Mouse (Mus musculus): ENCODE data around the gene Chrnb1. TPM values are rescaled to one million over a fixed set of nuclear protein-coding genes. Genes with fewer than 3 reads are reported as not detected.

The Chrnb1 gene
- polyA plus RNA-seq (2016; fragmentation: Nextera tagmentation; extraction: Ambion mirVana): 1.0 and 1.5 TPM in 2 replicates

- WGBS: 2% methylated on average over 52 of the region's 52 CpGs
- peak; percentile 91 for DNase-seq (ENCODE audit: extremely low spot score, low spot score)
- peak within 1 kb of the TSS; percentile 76 for H3K27ac ChIP-seq
- peak within 1 kb of the TSS; percentile 62 for H3K4me3 ChIP-seq
- H3K36me3 ChIP-seq (replicated peaks): no peaks in the 10 kb centered on the region
- H3K27me3 ChIP-seq (ENCODE audit: poor library complexity, severe bottlenecking): peaks cover 78% of the 10 kb centered on the region
- H3K4me1 ChIP-seq: peaks cover 34% of the 10 kb centered on the region
- H3K9me3 ChIP-seq: no peaks in the 10 kb centered on the region
These were observed at the start of gene Chrnb1 for GRCm38 (mm10) chr11:69795168-69795982. Gene Chrnb1, minus strand, starts transcription at chr11:69795943.

- peaks cover 33% of the 10 kb centered on the region for H3K27me3 ChIP-seq (ENCODE audit: poor library complexity, severe bottlenecking)
- WGBS: 4% methylated on average over 7 of the region's 7 CpGs
- peak overlapping the region; percentile 75 for H3K4me3 ChIP-seq
- peaks cover 4% of the 10 kb centered on the region for H3K36me3 ChIP-seq (replicated peaks)
- peak overlapping the region; percentile 87 for H3K27ac ChIP-seq
- H3K4me1 ChIP-seq: peaks cover 59% of the 10 kb centered on the region
- no peaks in the 10 kb centered on the region for H3K9me3 ChIP-seq
- DNase-seq (ENCODE audit: extremely low spot score, low spot score): no peak
These were observed 43.0 kb upstream of the Chrnb1 start for GRCm38 (mm10) chr11:69838714-69839104.

GRCm38 (mm10) chr11:69837952-69838713 lies 42.4 kb upstream of the Chrnb1 start, which contains the start of gene Tmem256:
Gene Tmem256, plus strand, starts transcription at chr11:69838514.
- peak; percentile 96 for DNase-seq (ENCODE audit: extremely low spot score, low spot score)
- peaks cover 62% of the 10 kb centered on the region for H3K4me1 ChIP-seq
- peak within 1 kb of the TSS; percentile 87 for H3K27ac ChIP-seq
- peak within 1 kb of the TSS; percentile 75 for H3K4me3 ChIP-seq
- no peaks in the 10 kb centered on the region for H3K9me3 ChIP-seq
- under 1% methylated on average over 34 of the region's 34 CpGs for WGBS
- peaks cover 39% of the 10 kb centered on the region for H3K27me3 ChIP-seq (ENCODE audit: poor library complexity, severe bottlenecking)
- peaks cover 10% of the 10 kb centered on the region for H3K36me3 ChIP-seq (replicated peaks)

GRCm38 (mm10) chr11:69837604-69837951 lies 41.8 kb upstream of the Chrnb1 start, which contains the start of gene Nlgn2:
Gene Nlgn2, minus strand, starts transcription at chr11:69837784.
- under 1% methylated on average over 32 of the region's 32 CpGs for WGBS

GRCm38 (mm10) chr11:69836703-69837576 lies 41.2 kb upstream of the Chrnb1 start:
- under 1% methylated on average over 52 of the region's 52 CpGs for WGBS
- Histone ChIP-seq H3K4me1 (peaks cover 62% of the 10 kb centered on the region), H3K9me3 (no peaks in the 10 kb centered on the region), H3K36me3 (replicated peaks) (peaks cover 22% of the 10 kb centered on the region), H3K4me3 (peak overlapping the region; percentile 75), H3K27me3 (ENCODE audit: poor library complexity, severe bottlenecking) (peaks cover 51% of the 10 kb centered on the region), H3K27ac (peak overlapping the region; percentile 87)
- peak; percentile 54 for DNase-seq (ENCODE audit: extremely low spot score, low spot score)

More at GRCm38 (mm10) chr11:69837604-69837951, 41.8 kb upstream of the Chrnb1 start, which contains the start of gene Nlgn2:
- Histone ChIP-seq H3K27me3 (ENCODE audit: poor library complexity, severe bottlenecking) (peaks cover 44% of the 10 kb centered on the region), H3K27ac (peak within 1 kb of the TSS; percentile 87), H3K4me1 (peaks cover 62% of the 10 kb centered on the region), H3K36me3 (replicated peaks) (peaks cover 15% of the 10 kb centered on the region), H3K4me3 (peak within 1 kb of the TSS; percentile 75), H3K9me3 (no peaks in the 10 kb centered on the region)
- DNase-seq (ENCODE audit: extremely low spot score, low spot score): no peak

GRCm38 (mm10) chr11:69835966-69836335 lies 40.2 kb upstream of the Chrnb1 start:
- no peaks in the 10 kb centered on the region for H3K9me3 ChIP-seq
- H3K27me3 ChIP-seq (ENCODE audit: poor library complexity, severe bottlenecking): peaks cover 52% of the 10 kb centered on the region
- peaks cover 31% of the 10 kb centered on the region for H3K36me3 ChIP-seq (replicated peaks)
- H3K4me1 ChIP-seq: peaks cover 66% of the 10 kb centered on the region
- H3K4me3 ChIP-seq: peak overlapping the region; percentile 75
- H3K27ac ChIP-seq: peak overlapping the region; percentile 87
- WGBS: 2% methylated on average over 4 of the region's 4 CpGs
- no peak for DNase-seq (ENCODE audit: extremely low spot score, low spot score)

- Histone ChIP-seq H3K4me1 (peaks cover 69% of the 10 kb centered on the region), H3K27ac (peak overlapping the region; percentile 87)
These were observed 39.7 kb upstream of the Chrnb1 start for GRCm38 (mm10) chr11:69835326-69835965.

GRCm38 (mm10) chr11:69834001-69834549 lies 38.3 kb upstream of the Chrnb1 start:
- Histone ChIP-seq H3K9me3 (no peaks in the 10 kb centered on the region), H3K4me1 (peaks cover 66% of the 10 kb centered on the region), H3K4me3 (peak overlapping the region; percentile 75), H3K36me3 (replicated peaks) (peaks cover 37% of the 10 kb centered on the region), H3K27ac (peak overlapping the region; percentile 87), H3K27me3 (ENCODE audit: poor library complexity, severe bottlenecking) (peaks cover 52% of the 10 kb centered on the region)
- no peak for DNase-seq (ENCODE audit: extremely low spot score, low spot score)
- WGBS: 6% methylated on average over 44 of the region's 48 CpGs

More at GRCm38 (mm10) chr11:69835326-69835965, 39.7 kb upstream of the Chrnb1 start:
- Histone ChIP-seq H3K9me3 (no peaks in the 10 kb centered on the region), H3K27me3 (ENCODE audit: poor library complexity, severe bottlenecking) (peaks cover 52% of the 10 kb centered on the region), H3K4me3 (peak overlapping the region; percentile 75), H3K36me3 (replicated peaks) (peaks cover 33% of the 10 kb centered on the region)
- DNase-seq (ENCODE audit: extremely low spot score, low spot score): peak; percentile 59
- WGBS: 2% methylated on average over 9 of the region's 9 CpGs

- Histone ChIP-seq H3K27ac (peak overlapping the region; percentile 87), H3K27me3 (ENCODE audit: poor library complexity, severe bottlenecking) (peaks cover 52% of the 10 kb centered on the region), H3K9me3 (no peaks in the 10 kb centered on the region), H3K4me3 (peak overlapping the region; percentile 75), H3K4me1 (peaks cover 66% of the 10 kb centered on the region), H3K36me3 (replicated peaks) (peaks cover 42% of the 10 kb centered on the region)
- 63% methylated on average over 8 of the region's 8 CpGs for WGBS
- no peak for DNase-seq (ENCODE audit: extremely low spot score, low spot score)
These were observed 37.8 kb upstream of the Chrnb1 start for GRCm38 (mm10) chr11:69833554-69833953.

GRCm38 (mm10) chr11:69828832-69829231 lies 33.1 kb upstream of the Chrnb1 start:
- peaks cover 86% of the 10 kb centered on the region for H3K36me3 ChIP-seq (replicated peaks)
- 75% methylated on average over 5 of the region's 5 CpGs for WGBS
- H3K27ac ChIP-seq: peak overlapping the region; percentile 35; the same call in 1 of the 2 replicates

GRCm38 (mm10) chr11:69823456-69823855 lies 27.7 kb upstream of the Chrnb1 start:
- H3K27me3 ChIP-seq (ENCODE audit: poor library complexity, severe bottlenecking): no peaks in the 10 kb centered on the region
- peaks cover 7% of the 10 kb centered on the region; the same call in 1 of the 2 replicates for H3K9me3 ChIP-seq
- no peak overlapping the region for H3K4me3 ChIP-seq
- peaks cover 7% of the 10 kb centered on the region; the same call in 1 of the 2 replicates for H3K4me1 ChIP-seq
- 78% methylated on average over 2 of the region's 2 CpGs for WGBS
- DNase-seq (ENCODE audit: extremely low spot score, low spot score): no peak
- peaks cover 50% of the 10 kb centered on the region for H3K36me3 ChIP-seq (replicated peaks)
- H3K27ac ChIP-seq: no peak overlapping the region

More at GRCm38 (mm10) chr11:69828832-69829231, 33.1 kb upstream of the Chrnb1 start:
- DNase-seq (ENCODE audit: extremely low spot score, low spot score): no peak
- Histone ChIP-seq H3K27me3 (ENCODE audit: poor library complexity, severe bottlenecking) (peaks cover 20% of the 10 kb centered on the region), H3K4me1 (peaks cover 31% of the 10 kb centered on the region), H3K9me3 (peaks cover 7% of the 10 kb centered on the region; the same call in 1 of the 2 replicates), H3K4me3 (no peak overlapping the region)
